Mouse (Mus musculus) CH12F3 (cell line): ENCODE measurements at regions not wholly inside any gene's neighbourhood (a gene's known extent, or its start where the extent isn't known, plus 50 kb on each side); places are given as distances from the start of the nearest gene placed in this dataset.

ENCODE experiments used
- in situ Hi-C: fragments of 300-500 bp; cut with MboI; formaldehyde crosslinking; loops from 2 replicates; pipeline ENCODE4 v1.14.3; 2020; ENCODE audit warnings: low sequenced_read_pairs

GRCm38 (mm10) chr13:47298010-47298409 is 175.6 kb downstream of the Rnf144b start:
- in situ Hi-C loops, result no loop called here

GRCm38 (mm10) chr13:47300486-47300885 is 178.0 kb downstream of the Rnf144b start:
- in situ Hi-C loops, result loop anchor here (25.0 kb wide), 1 partner anchor 1162 kb away; no protein-coding TSS in a partner anchor

DNA sequence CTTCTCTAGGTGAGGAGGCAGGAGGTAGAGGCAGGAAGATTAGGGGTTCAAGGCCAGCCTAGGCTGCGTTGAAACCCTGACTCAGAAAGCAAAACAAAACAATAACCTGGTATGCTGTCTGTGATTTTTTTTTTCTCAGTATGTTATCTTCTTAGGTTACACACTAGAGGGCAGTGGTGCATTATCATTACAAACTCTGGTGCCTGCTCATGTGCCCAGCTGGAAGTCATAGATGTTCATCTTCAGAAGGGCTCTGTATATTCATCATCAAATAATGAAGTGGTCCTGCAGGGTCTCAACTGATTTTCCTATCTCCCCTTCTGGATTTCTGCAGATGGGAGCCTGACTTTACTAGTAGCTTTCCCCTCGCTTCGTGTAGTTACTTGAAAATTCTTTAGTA is 178.6 kb downstream of the Rnf144b start:
- in situ Hi-C loops, result loop anchor here (25.0 kb wide), 1 partner anchor 1161 kb away; no protein-coding TSS in a partner anchor

DNA sequence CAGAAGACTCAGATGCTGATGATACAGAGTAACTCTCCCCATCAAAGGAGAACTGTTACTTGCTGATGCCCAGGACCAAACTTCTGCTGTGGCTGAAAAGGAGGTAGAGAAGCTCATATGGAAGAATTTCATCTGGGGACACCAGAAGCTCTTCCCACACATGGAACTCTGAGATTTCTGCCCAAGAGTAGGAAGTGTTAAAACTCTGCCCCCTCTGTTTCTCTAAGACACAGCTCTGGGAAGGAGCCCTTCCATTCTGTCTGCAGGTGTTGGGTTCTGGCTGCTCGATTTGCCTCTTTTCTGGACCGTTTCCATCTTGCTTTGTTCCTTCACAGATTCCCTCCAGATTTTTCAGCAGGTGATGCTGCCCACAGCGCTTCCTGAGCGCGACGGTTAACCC is 187.0 kb downstream of the Rnf144b start:
- in situ Hi-C loops, result loop anchor here (25.0 kb wide), 1 partner anchor 1153 kb away; no protein-coding TSS in a partner anchor

GRCm38 (mm10) chr13:47310751-47311202 is 188.3 kb downstream of the Rnf144b start:
- in situ Hi-C loops, result loop anchor here (25.0 kb wide), 1 partner anchor 1152 kb away; no protein-coding TSS in a partner anchor

DNA sequence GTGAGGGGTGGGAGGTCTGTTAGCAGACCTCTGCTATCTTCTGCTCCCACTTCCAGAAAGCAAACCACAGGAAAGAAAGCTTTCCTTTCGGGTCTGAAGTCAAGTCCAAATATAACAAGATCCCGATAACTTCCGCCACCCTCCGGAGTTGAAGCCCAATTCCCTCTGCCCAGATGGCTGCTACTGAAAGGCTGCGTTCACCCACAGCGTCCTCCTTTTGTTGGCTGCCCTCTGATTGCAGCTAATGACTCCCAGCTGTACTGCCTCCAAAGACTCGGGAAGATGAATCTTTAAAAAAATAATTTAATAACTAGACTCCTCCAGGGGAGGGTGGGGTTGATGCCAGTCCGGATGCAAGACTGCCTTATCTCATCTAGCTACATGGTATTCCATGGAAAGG is 197.1 kb downstream of the Rnf144b start:
- in situ Hi-C loops, result loop anchor here (25.0 kb wide), 1 partner anchor 1143 kb away; no protein-coding TSS in a partner anchor

- in situ Hi-C loops, result loop anchor here (25.0 kb wide), 1 partner anchor 1140 kb away; no protein-coding TSS in a partner anchor
Measured at GRCm38 (mm10) chr13:47321876-47322275, 199.4 kb downstream of the Rnf144b start.

GRCm38 (mm10) chr13:47335996-47336684 is 213.7 kb downstream of the Rnf144b start:
- in situ Hi-C loops, result no loop called here

- in situ Hi-C loops, result no loop called here
Measured at GRCm38 (mm10) chr13:47336865-47337441, 214.5 kb downstream of the Rnf144b start.

DNA sequence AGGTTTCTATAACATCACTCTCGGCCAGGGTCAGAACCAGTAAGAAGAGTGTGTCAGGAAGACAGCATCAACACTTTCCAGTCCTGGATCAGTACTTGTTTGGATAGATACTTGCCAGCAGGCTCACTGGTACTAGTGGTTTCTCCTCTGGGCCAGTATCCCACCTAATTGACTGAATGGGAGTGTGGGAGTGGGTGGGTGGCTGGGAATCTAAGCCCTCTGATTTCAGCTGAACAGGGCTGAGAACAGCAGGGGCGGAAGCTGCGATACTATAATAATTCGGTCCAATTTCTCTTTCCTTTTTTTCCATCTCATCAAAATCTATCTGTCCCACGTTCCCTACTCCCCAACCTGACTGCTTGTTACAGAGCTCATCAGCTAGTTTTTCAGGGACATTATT is 217.0 kb downstream of the Rnf144b start:
- in situ Hi-C loops, result no loop called here

DNA sequence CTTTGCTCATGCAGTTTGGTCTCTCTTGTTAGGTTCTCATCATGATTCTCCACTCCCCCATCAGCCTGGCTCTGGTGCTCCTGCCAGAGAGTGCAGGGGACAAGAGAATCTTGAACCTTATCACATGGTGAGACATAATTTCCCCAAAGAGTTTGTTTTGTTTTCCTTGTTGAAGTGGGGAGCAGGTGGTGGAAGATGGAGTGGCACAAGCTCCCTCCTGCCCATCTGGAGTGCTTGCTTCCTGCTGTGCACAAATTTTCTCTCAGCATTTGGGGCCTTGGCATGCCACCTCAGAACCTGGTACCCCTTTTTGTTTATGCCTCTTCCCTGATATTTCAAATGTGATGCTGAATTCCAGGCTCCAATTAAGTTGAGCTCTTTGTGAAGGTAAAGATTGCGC is 219.9 kb downstream of the Rnf144b start:
- in situ Hi-C loops, result no loop called here

DNA sequence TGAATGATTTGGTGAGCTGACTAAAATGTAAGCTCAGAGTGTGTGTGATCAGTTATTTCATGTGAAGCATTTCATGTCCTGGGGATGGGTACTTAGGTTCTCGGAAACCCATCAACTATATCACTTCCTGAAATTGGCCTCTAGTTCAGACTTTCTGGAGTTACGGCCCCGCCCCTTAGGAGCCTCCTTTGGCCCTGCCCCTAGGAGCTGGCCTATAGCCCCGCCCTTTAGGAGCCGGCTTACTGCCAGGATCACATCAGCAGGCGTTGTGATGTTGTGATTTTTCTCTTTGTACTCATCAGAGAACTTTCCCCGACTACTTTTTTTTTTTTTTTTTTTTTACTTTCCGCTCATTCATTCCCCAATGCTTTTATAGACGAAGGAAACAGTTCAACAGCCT is 223.1 kb downstream of the Rnf144b start:
- in situ Hi-C loops, result no loop called here

GRCm38 (mm10) chr13:47347835-47348234 is 225.4 kb downstream of the Rnf144b start:
- in situ Hi-C loops, result no loop called here

GRCm38 (mm10) chr13:47348517-47349145 is 226.2 kb downstream of the Rnf144b start:
- in situ Hi-C loops, result no loop called here

DNA sequence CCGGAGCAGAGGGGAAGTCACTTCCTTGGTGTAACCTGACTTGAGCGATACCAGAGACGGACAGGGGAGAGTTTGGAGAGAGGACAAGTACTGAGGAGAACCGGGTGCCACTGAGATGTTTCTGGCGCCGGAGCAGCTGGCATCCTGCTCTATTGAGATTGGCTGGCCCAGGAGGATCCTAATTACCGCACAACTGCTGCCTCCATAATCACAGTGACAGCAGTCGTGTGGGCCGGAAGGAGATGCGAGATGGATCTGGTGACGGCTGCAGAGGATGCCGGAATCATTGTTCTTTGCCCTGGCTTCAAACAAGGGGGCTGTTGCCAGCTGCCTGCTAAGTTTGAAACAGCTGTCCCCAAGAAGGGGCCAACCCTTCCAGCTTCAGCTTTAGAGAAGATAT is 232.0 kb downstream of the Rnf144b start:
- in situ Hi-C loops, result no loop called here

DNA sequence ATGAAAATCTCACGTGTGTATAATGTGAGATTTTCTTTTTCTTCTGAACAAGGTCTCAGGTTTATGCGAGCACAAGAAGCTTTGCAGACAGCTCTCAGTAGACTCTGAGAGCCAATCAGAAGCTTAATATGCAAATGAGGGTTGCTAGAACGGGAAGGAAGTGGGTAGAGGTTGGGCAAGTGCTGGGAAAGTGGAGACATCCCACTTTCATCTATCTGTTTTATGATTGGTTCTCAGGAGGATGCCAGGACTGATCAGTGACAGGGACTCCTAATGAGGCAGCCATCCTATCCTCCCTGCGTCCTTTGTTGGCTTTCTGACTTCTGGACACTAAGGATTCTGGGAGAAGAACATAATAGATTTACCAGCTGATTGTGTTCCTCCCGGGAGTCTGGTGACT is 232.7 kb downstream of the Rnf144b start:
- in situ Hi-C loops, result no loop called here

DNA sequence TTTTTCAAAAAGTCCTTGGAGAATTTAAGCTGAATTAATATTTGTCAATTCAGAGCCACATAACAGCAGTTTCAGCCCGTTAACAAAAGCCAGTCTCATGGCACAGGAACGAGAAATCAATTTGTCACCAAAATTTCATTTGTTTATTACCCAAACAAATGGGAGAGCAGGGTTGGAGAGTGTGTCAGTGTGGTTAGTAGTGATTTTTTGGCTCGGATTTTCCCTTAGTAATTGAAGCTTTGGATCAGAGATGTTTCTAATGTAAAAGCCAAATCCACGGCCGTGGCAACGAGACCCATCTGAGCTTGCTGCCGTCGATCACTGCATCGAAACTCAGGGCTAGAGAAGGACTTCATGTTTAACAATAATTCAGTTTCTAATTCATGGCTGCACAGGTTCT is 236.5 kb downstream of the Rnf144b start:
- in situ Hi-C loops, result no loop called here

DNA sequence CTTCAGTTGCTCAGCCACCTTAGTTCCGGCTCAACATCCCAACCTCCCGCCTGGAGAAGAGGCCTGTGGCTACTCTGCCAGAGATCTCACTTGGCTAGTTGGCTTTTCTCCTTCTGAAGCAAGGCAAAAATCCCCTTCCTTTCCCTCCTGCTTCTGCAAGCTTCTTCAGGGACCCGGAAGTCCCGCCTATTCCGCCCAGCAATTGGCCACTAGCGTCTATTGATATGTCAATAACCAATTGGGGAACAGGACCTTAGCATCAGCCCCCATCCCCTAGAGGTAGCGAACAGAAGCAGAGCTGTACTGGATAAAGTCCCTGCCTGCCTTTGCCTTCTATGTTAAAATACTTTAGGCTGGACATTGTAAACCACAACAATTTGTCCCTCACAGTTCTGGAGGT is 243.3 kb downstream of the Rnf144b start:
- in situ Hi-C loops, result no loop called here

GRCm38 (mm10) chr13:47368041-47368823 is 245.8 kb downstream of the Rnf144b start:
- in situ Hi-C loops, result no loop called here

DNA sequence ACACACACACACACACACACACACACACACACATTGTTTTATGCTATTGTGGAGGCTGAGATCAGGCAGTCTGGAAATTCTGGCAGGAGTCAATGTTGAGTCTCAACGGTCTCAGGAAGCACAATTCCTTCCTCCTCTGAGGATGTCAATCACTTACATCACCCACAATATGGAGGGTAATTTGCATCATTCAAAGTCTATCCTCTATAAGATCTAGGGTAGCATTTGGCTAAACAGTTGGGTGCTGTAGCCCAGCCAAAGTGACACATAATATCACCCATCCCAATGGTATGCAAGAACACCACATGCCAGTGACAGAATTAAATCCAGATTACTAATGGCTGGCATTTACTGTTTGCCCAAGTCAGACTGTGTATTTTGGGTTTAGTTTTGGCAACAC is 252.1 kb downstream of the Rnf144b start:
- in situ Hi-C loops, result no loop called here

DNA sequence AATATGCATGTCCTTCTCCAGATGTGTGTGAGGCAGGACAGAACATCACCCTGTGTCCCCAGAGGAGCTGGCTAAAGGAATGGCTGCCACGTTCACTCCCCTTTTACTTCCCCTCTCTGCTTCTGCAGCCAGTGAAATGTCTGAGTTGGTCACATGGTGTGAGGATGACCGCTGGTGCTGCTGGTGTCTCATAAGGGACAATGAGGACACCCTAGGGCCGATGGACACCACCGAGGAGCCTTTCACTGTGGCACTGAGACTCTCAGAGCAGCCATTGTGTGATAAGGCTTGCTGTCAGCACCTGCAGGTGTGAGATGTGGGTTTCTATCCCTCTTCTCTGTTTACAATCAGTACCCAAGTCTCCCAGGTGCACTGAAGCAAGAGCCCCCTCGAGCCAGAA is 268.6 kb downstream of the Rnf144b start:
- in situ Hi-C loops, result no loop called here
